Mouse (Mus musculus): ENCODE measurements around the gene Unc5c.
A peak's percentile ranks its signal among the peaks of the same experiment; 100 is the strongest.

The Unc5c gene

GRCm38 (mm10) chr3:141716371-141716770, 251.4 kb downstream of the Unc5c start:
- peak; percentile 49 for DNase-seq (ENCODE audit: low spot score)

- DNase-seq (ENCODE audit: low spot score): no peak
These were observed 254.0 kb downstream of the Unc5c start for GRCm38 (mm10) chr3:141719050-141719449.

GRCm38 (mm10) chr3:141724499-141724898, 259.5 kb downstream of the Unc5c start:
- DNase-seq (ENCODE audit: low spot score): no peak

- peak; percentile 26 for DNase-seq (ENCODE audit: low spot score)
These were observed 260.4 kb downstream of the Unc5c start for GRCm38 (mm10) chr3:141725432-141725831.

GRCm38 (mm10) chr3:141733844-141734243, 268.8 kb downstream of the Unc5c start:
- DNase-seq (ENCODE audit: low spot score): peak; percentile 16

GRCm38 (mm10) chr3:141735285-141735684, 270.3 kb downstream of the Unc5c start:
- DNase-seq (ENCODE audit: low spot score): no peak

GRCm38 (mm10) chr3:141745322-141745721, 280.3 kb downstream of the Unc5c start:
- no peak for DNase-seq (ENCODE audit: low spot score)

- DNase-seq (ENCODE audit: low spot score): no peak
These were observed 283.8 kb downstream of the Unc5c start for GRCm38 (mm10) chr3:141748694-141749381.

- no peak for DNase-seq (ENCODE audit: low spot score)
These were observed 287.2 kb downstream of the Unc5c start for GRCm38 (mm10) chr3:141752172-141752571.

- DNase-seq (ENCODE audit: low spot score): no peak
These were observed 292.2 kb downstream of the Unc5c start for GRCm38 (mm10) chr3:141757259-141757658.

GRCm38 (mm10) chr3:141778411-141778919, 313.4 kb downstream of the Unc5c start:
- no peak for DNase-seq (ENCODE audit: low spot score)

- no peak for DNase-seq (ENCODE audit: low spot score)
These were observed 314.2 kb downstream of the Unc5c start for GRCm38 (mm10) chr3:141779186-141779585.

GRCm38 (mm10) chr3:141782553-141782952, 317.5 kb downstream of the Unc5c start:
- no peak for DNase-seq (ENCODE audit: low spot score)

- no peak for DNase-seq (ENCODE audit: low spot score)
These were observed 326.2 kb downstream of the Unc5c start for GRCm38 (mm10) chr3:141791026-141791780.

- DNase-seq (ENCODE audit: low spot score): no peak
These were observed 327.1 kb downstream of the Unc5c start for GRCm38 (mm10) chr3:141792106-141792505.

- DNase-seq (ENCODE audit: low spot score): no peak
These were observed 328.7 kb downstream of the Unc5c start for GRCm38 (mm10) chr3:141793755-141794154.

- DNase-seq (ENCODE audit: low spot score): no peak
These were observed 329.4 kb downstream of the Unc5c start for GRCm38 (mm10) chr3:141794371-141794770.

GRCm38 (mm10) chr3:141797372-141797771, 332.4 kb downstream of the Unc5c start:
- no peak for DNase-seq (ENCODE audit: low spot score)

GRCm38 (mm10) chr3:141797789-141798188, 332.8 kb downstream of the Unc5c start:
- no peak for DNase-seq (ENCODE audit: low spot score)

- no peak for DNase-seq (ENCODE audit: low spot score)
These were observed 339.1 kb downstream of the Unc5c start for GRCm38 (mm10) chr3:141804133-141804532.

GRCm38 (mm10) chr3:141809581-141809980, 344.6 kb downstream of the Unc5c start:
- no peak for DNase-seq (ENCODE audit: low spot score)

- DNase-seq (ENCODE audit: low spot score): no peak
These were observed 345.9 kb downstream of the Unc5c start for GRCm38 (mm10) chr3:141810944-141811343.

GRCm38 (mm10) chr3:141811348-141811747, 346.3 kb downstream of the Unc5c start:
- DNase-seq (ENCODE audit: low spot score): peak; percentile 86
